Mouse (Mus musculus) lung, postnatal 4 days (tissue): ENCODE results near the gene Fam136a.
"Not testable (repeated sequence)": the region's sequence is repeated elsewhere in the genome, so short reads cannot be mapped to it uniquely, and the experiment has no call there.

Source experiments
- DNase-seq, 2 experiments: peaks; one replicate each; pipeline ENCODE4 v3.0.0; 2021

Fam136a gene

GRCm38 (mm10) chr6:86368479-86368878 is 3.0 kb downstream of the Fam136a start:
- DNase-seq, result no peak

- DNase-seq, result no peak
These were observed 4.8 kb downstream of the Fam136a start for GRCm38 (mm10) chr6:86370093-86370713.

- DNase-seq, result no peak
These were observed 5.4 kb downstream of the Fam136a start, which contains the start of gene Snrpg for GRCm38 (mm10) chr6:86370764-86371339. Snrpg (plus strand) TSS chr6:86371304.

- peak; percentile 96 to 97 for DNase-seq
These were observed 6.0 kb downstream of the Fam136a start for GRCm38 (mm10) chr6:86371340-86371911.

GRCm38 (mm10) chr6:86371950-86372516 is 6.6 kb downstream of the Fam136a start:
- no peak for DNase-seq

- no peak for DNase-seq
These were observed 8.1 kb downstream of the Fam136a start for GRCm38 (mm10) chr6:86373556-86373955.

GRCm38 (mm10) chr6:86378341-86378740 is 12.9 kb downstream of the Fam136a start:
- no peak for DNase-seq

GRCm38 (mm10) chr6:86380112-86380511 is 14.7 kb downstream of the Fam136a start:
- not testable (repeated sequence) for DNase-seq

- no peak for DNase-seq
These were observed 17.1 kb downstream of the Fam136a start for GRCm38 (mm10) chr6:86382551-86382950.

- DNase-seq, result no peak
These were observed 17.9 kb downstream of the Fam136a start for GRCm38 (mm10) chr6:86383370-86383769.

GRCm38 (mm10) chr6:86384692-86385091 is 19.2 kb downstream of the Fam136a start:
- no peak for DNase-seq

GRCm38 (mm10) chr6:86385362-86386104 is 20.1 kb downstream of the Fam136a start:
- no peak for DNase-seq

- DNase-seq, result no peak
These were observed 21.9 kb downstream of the Fam136a start for GRCm38 (mm10) chr6:86387313-86387712.

- no peak for DNase-seq
These were observed 23.0 kb downstream of the Fam136a start for GRCm38 (mm10) chr6:86388461-86388860.

GRCm38 (mm10) chr6:86391326-86391725 is 25.9 kb downstream of the Fam136a start:
- no peak for DNase-seq

GRCm38 (mm10) chr6:86393187-86393586 is 27.7 kb downstream of the Fam136a start:
- DNase-seq, result no peak

GRCm38 (mm10) chr6:86394078-86394720 is 28.8 kb downstream of the Fam136a start:
- no peak for DNase-seq

- no peak for DNase-seq
These were observed 29.6 kb downstream of the Fam136a start for GRCm38 (mm10) chr6:86395021-86395420.

- no peak for DNase-seq
These were observed 30.5 kb downstream of the Fam136a start for GRCm38 (mm10) chr6:86395969-86396368.

- DNase-seq, result peak; percentile 91 to 92
These were observed 31.3 kb downstream of the Fam136a start, which contains the start of gene Pcyox1 for GRCm38 (mm10) chr6:86396581-86397256. Pcyox1 (minus strand) TSS chr6:86397154.

GRCm38 (mm10) chr6:86397257-86397980 is 32.0 kb downstream of the Fam136a start:
- DNase-seq, result no peak
